Mouse (Mus musculus) erythroblast, embryonic 14.5 days (primary cell): Measurements from ENCODE around the gene Il3. TPM values are rescaled to one million over a fixed set of nuclear protein-coding genes. Genes with fewer than 3 reads are reported as not detected.
"Not testable (repeated sequence)": the region's sequence is repeated elsewhere in the genome, so short reads cannot be mapped to it uniquely, and the experiment has no call there.

Source experiments
- H3K27me3 ChIP-seq: 2 replicates; pipeline ENCODE4 v1.6.1; 2012; ENCODE audit warnings: inconsistent platforms; ENCODE audit not compliant: control insufficient read depth
- H3K36me3 ChIP-seq: 2 replicates; pipeline ENCODE4 v1.6.1; 2012; ENCODE audit warnings: mild to moderate bottlenecking, inconsistent platforms; ENCODE audit not compliant: control insufficient read depth
- H3K4me1 ChIP-seq: 2 replicates; pipeline ENCODE4 v1.6.1; 2012; ENCODE audit warnings: inconsistent platforms; ENCODE audit not compliant: control insufficient read depth
- H3K4me3 ChIP-seq: replicated peaks from 2 replicates; pipeline ENCODE3; 2012; ENCODE audit warnings: moderate library complexity, mild to moderate bottlenecking, inconsistent platforms
- H3K9me3 ChIP-seq: 2 replicates; pipeline ENCODE4 v1.6.1; 2012; ENCODE audit warnings: low read length, inconsistent platforms, mixed read lengths; ENCODE audit not compliant: control insufficient read depth
- GATA1 ChIP-seq: IDR thresholded peaks from 2 replicates; pipeline ENCODE4 v1.6.1; 2012; ENCODE audit warnings: low read length, inconsistent platforms, mixed read lengths
- TAL1 ChIP-seq: IDR thresholded peaks from 3 replicates; pipeline ENCODE4 v1.6.1; 2012; ENCODE audit warnings: low read length, inconsistent platforms, mixed read lengths
- polyA plus RNA-seq: library from polyadenylated mRNA; stranded (reverse); fragments of >175 nt; gene quantifications from 2 replicates; pipeline ENCODE4 v1.2.3, GENCODE M21; 2012

Il3 gene
- polyA plus RNA-seq, 1 experiment, result not detected

GRCm38 (mm10) chr11:54304471-54304873 is 37.4 kb upstream of the Il3 start:
- Histone ChIP-seq H3K9me3 (no peaks in the 10 kb centered on the region; the same call in 1 of the 2 replicates), H3K27me3 (peaks cover 56% of the 10 kb centered on the region), H3K36me3 (no peaks in the 10 kb centered on the region), H3K4me3 (no peak overlapping the region), H3K4me1 (no peaks in the 10 kb centered on the region)
- no peak for TF ChIP-seq GATA1
- TF ChIP-seq TAL1, result no peak

GRCm38 (mm10) chr11:54303728-54304470 is 36.8 kb upstream of the Il3 start, which contains the start of gene Acsl6:
Gene Acsl6, plus strand, starts transcription at chr11:54303798.
- Histone ChIP-seq H3K4me3 (no peak within 1 kb of the TSS), H3K36me3 (no peaks in the 10 kb centered on the region), H3K9me3 (peaks cover 5% of the 10 kb centered on the region), H3K4me1 (no peaks in the 10 kb centered on the region), H3K27me3 (peaks cover 56% of the 10 kb centered on the region)
- TF ChIP-seq GATA1 (no peak), TAL1 (no peak)

GRCm38 (mm10) chr11:54303076-54303727 is 36.1 kb upstream of the Il3 start:
- Histone ChIP-seq H3K36me3 (no peaks in the 10 kb centered on the region), H3K9me3 (peaks cover 6% of the 10 kb centered on the region), H3K4me1 (no peaks in the 10 kb centered on the region), H3K4me3 (no peak overlapping the region), H3K27me3 (peaks cover 56% of the 10 kb centered on the region)
- TF ChIP-seq GATA1 (no peak), TAL1 (no peak)

- Histone ChIP-seq H3K4me3 (no peak overlapping the region), H3K9me3 (peaks cover 6% of the 10 kb centered on the region), H3K27me3 (peaks cover 56% of the 10 kb centered on the region), H3K4me1 (no peaks in the 10 kb centered on the region), H3K36me3 (no peaks in the 10 kb centered on the region)
- no peak for TF ChIP-seq TAL1
- TF ChIP-seq GATA1, result no peak
Observed at GRCm38 (mm10) chr11:54302606-54303005, 35.5 kb upstream of the Il3 start.

- TF ChIP-seq GATA1, result no peak
- no peak for TF ChIP-seq TAL1
- Histone ChIP-seq H3K4me3 (no peak overlapping the region), H3K27me3 (peaks cover 53% of the 10 kb centered on the region), H3K9me3 (peaks cover 6% of the 10 kb centered on the region), H3K4me1 (no peaks in the 10 kb centered on the region), H3K36me3 (no peaks in the 10 kb centered on the region)
Observed at GRCm38 (mm10) chr11:54301994-54302393, 34.9 kb upstream of the Il3 start.

- H3K4me3 ChIP-seq, result no peak overlapping the region
- peaks cover 22% of the 10 kb centered on the region for H3K27me3 ChIP-seq
- no peaks in the 10 kb centered on the region for H3K4me1 ChIP-seq
- no peaks in the 10 kb centered on the region for H3K36me3 ChIP-seq
- TF ChIP-seq TAL1, result no peak
- peaks cover 6% of the 10 kb centered on the region for H3K9me3 ChIP-seq
Observed at GRCm38 (mm10) chr11:54298777-54299176, 31.7 kb upstream of the Il3 start.

GRCm38 (mm10) chr11:54297471-54297870 is 30.4 kb upstream of the Il3 start:
- not testable (repeated sequence) for H3K9me3 ChIP-seq, H3K36me3 ChIP-seq, H3K4me1 ChIP-seq, H3K4me3 ChIP-seq, H3K27me3 ChIP-seq

GRCm38 (mm10) chr11:54296734-54297133 is 29.7 kb upstream of the Il3 start:
- Histone ChIP-seq H3K36me3 (no peaks in the 10 kb centered on the region), H3K27me3 (peaks cover 1% of the 10 kb centered on the region), H3K9me3 (peaks cover 6% of the 10 kb centered on the region), H3K4me1 (peaks cover 2% of the 10 kb centered on the region; the same call in 1 of the 2 replicates), H3K4me3 (no peak overlapping the region)
- TF ChIP-seq TAL1, result no peak
- no peak for TF ChIP-seq GATA1

GRCm38 (mm10) chr11:54295971-54296370 is 28.9 kb upstream of the Il3 start:
- H3K27me3 ChIP-seq, result no peaks in the 10 kb centered on the region
- peaks cover 6% of the 10 kb centered on the region for H3K9me3 ChIP-seq
- H3K4me1 ChIP-seq, result peaks cover 2% of the 10 kb centered on the region; the same call in 1 of the 2 replicates
- H3K4me3 ChIP-seq, result no peak overlapping the region
- H3K36me3 ChIP-seq, result no peaks in the 10 kb centered on the region
- TF ChIP-seq GATA1, result no peak
- TF ChIP-seq TAL1, result no peak
